Mouse (Mus musculus) heart, embryonic 15.5 days (tissue): Measurements from ENCODE around the gene Grm1. TPM values are rescaled to one million over a fixed set of nuclear protein-coding genes. Genes with fewer than 3 reads are reported as not detected.

Experiments
- ATAC-seq: fragments of 200-750 bp; cut with Nextera tagmentation; replicated peaks from 2 replicates; pipeline ENCODE4 v1.8.0; 2017; ENCODE audit warnings: low read depth, moderate TSS enrichment; ENCODE audit not compliant: insufficient number of reproducible peaks, insufficient read depth, low FRiP score
- H3K27ac ChIP-seq: fragments of 300-500 bp; sonication (generic); 2 replicates; pipeline ENCODE4 v1.5.1; 2015; ENCODE audit warnings: mild to moderate bottlenecking, inconsistent platforms
- H3K27me3 ChIP-seq: fragments of 300-500 bp; sonication (generic); 2 replicates; pipeline ENCODE4 v1.6.1; 2015; ENCODE audit warnings: inconsistent platforms
- H3K36me3 ChIP-seq: fragments of 300-500 bp; sonication (generic); 2 replicates; pipeline ENCODE4 v1.6.1; 2015; ENCODE audit warnings: mild to moderate bottlenecking, inconsistent platforms
- H3K4me1 ChIP-seq: fragments of 300-500 bp; sonication (generic); replicated peaks from 2 replicates; pipeline ENCODE4 v1.6.1; 2015; ENCODE audit warnings: inconsistent platforms
- H3K4me2 ChIP-seq: fragments of 300-500 bp; sonication (generic); 2 replicates; pipeline ENCODE4 v1.6.1; 2015; ENCODE audit warnings: inconsistent platforms, mild to moderate bottlenecking, moderate library complexity
- H3K4me3 ChIP-seq: fragments of 300-500 bp; sonication (generic); 2 replicates; pipeline ENCODE4 v1.5.1; 2015; ENCODE audit warnings: mild to moderate bottlenecking, inconsistent platforms
- H3K9ac ChIP-seq: fragments of 300-500 bp; sonication (generic); 2 replicates; pipeline ENCODE4 v1.6.1; 2015; ENCODE audit warnings: mild to moderate bottlenecking, inconsistent platforms
- H3K9me3 ChIP-seq: fragments of 300-500 bp; sonication (generic); replicated peaks from 2 replicates; pipeline ENCODE4 v1.6.1; 2016; ENCODE audit warnings: inconsistent platforms
- WGBS: fragments of 180-500 bp; shearing (Covaris S2); methylation state at CpG from one replicate; pipeline ENCODE4 v1.1.7; 2015; ENCODE audit warnings: mixed read lengths; 5-methylcytosine and 5-hydroxymethylcytosine counted together
- polyA plus RNA-seq: library from polyadenylated mRNA; unstranded; fragments of >200 nt; fragmentation: Nextera tagmentation; extraction: Ambion mirVana; gene quantifications from 2 replicates; pipeline ENCODE4 v1.2.1, GENCODE M21; 2015

The Grm1 gene
- polyA plus RNA-seq, 1 experiment from 2014 or later: 0.08 TPM

GRCm38 (mm10) chr10:10950557-10950956, 131.6 kb downstream of the Grm1 start:
- Histone ChIP-seq H3K9ac (no peak overlapping the region), H3K27ac (no peak overlapping the region), H3K4me2 (no peak overlapping the region), H3K4me1 (no peaks in the 10 kb centered on the region), H3K36me3 (no peaks in the 10 kb centered on the region), H3K27me3 (no peaks in the 10 kb centered on the region), H3K4me3 (no peak overlapping the region), H3K9me3 (no peaks in the 10 kb centered on the region)
- 77% methylated on average over 3 of the region's 3 CpGs for WGBS
- no peak for ATAC-seq

GRCm38 (mm10) chr10:10949172-10949571, 133.0 kb downstream of the Grm1 start:
- ATAC-seq: no peak
- 81% methylated on average over 3 of the region's 3 CpGs for WGBS
- Histone ChIP-seq H3K4me3 (no peak overlapping the region), H3K36me3 (no peaks in the 10 kb centered on the region), H3K27me3 (no peaks in the 10 kb centered on the region), H3K4me1 (no peaks in the 10 kb centered on the region), H3K9ac (no peak overlapping the region), H3K27ac (no peak overlapping the region), H3K9me3 (no peaks in the 10 kb centered on the region), H3K4me2 (no peak overlapping the region)

GRCm38 (mm10) chr10:10947531-10947930, 134.6 kb downstream of the Grm1 start:
- H3K9ac ChIP-seq: no peak overlapping the region
- H3K4me3 ChIP-seq: no peak overlapping the region
- H3K4me1 ChIP-seq: no peaks in the 10 kb centered on the region
- no peak overlapping the region for H3K4me2 ChIP-seq
- no peak overlapping the region for H3K27ac ChIP-seq
- no peaks in the 10 kb centered on the region for H3K9me3 ChIP-seq
- H3K36me3 ChIP-seq: no peaks in the 10 kb centered on the region
- no peaks in the 10 kb centered on the region for H3K27me3 ChIP-seq
- ATAC-seq: no peak
- WGBS: 89% methylated on average over 2 of the region's 2 CpGs

GRCm38 (mm10) chr10:10944003-10944402, 138.2 kb downstream of the Grm1 start:
- Histone ChIP-seq H3K9ac (no peak overlapping the region), H3K36me3 (no peaks in the 10 kb centered on the region), H3K4me3 (no peak overlapping the region), H3K4me1 (no peaks in the 10 kb centered on the region), H3K9me3 (no peaks in the 10 kb centered on the region), H3K27me3 (no peaks in the 10 kb centered on the region), H3K27ac (no peak overlapping the region), H3K4me2 (no peak overlapping the region)
- ATAC-seq: no peak
- WGBS: 81% methylated on average over 2 of the region's 2 CpGs

GRCm38 (mm10) chr10:10942248-10942647, 139.9 kb downstream of the Grm1 start:
- Histone ChIP-seq H3K27me3 (no peaks in the 10 kb centered on the region), H3K4me3 (no peak overlapping the region), H3K4me2 (no peak overlapping the region), H3K36me3 (no peaks in the 10 kb centered on the region), H3K9ac (no peak overlapping the region), H3K4me1 (no peaks in the 10 kb centered on the region), H3K27ac (no peak overlapping the region), H3K9me3 (no peaks in the 10 kb centered on the region)
- no peak for ATAC-seq
- WGBS: 70% methylated on average over 6 of the region's 6 CpGs

GRCm38 (mm10) chr10:10935806-10936205, 146.3 kb downstream of the Grm1 start:
- Histone ChIP-seq H3K9me3 (no peaks in the 10 kb centered on the region), H3K27ac (no peak overlapping the region), H3K9ac (no peak overlapping the region), H3K4me3 (no peak overlapping the region), H3K36me3 (no peaks in the 10 kb centered on the region), H3K27me3 (no peaks in the 10 kb centered on the region), H3K4me1 (no peaks in the 10 kb centered on the region), H3K4me2 (no peak overlapping the region)
- no peak for ATAC-seq
- 62% methylated on average over 3 of the region's 3 CpGs for WGBS

GRCm38 (mm10) chr10:10929672-10930071, 152.5 kb downstream of the Grm1 start:
- Histone ChIP-seq H3K9me3 (no peaks in the 10 kb centered on the region), H3K27ac (no peak overlapping the region), H3K4me2 (no peak overlapping the region), H3K4me1 (no peaks in the 10 kb centered on the region), H3K9ac (no peak overlapping the region), H3K4me3 (no peak overlapping the region), H3K36me3 (no peaks in the 10 kb centered on the region), H3K27me3 (no peaks in the 10 kb centered on the region)
- ATAC-seq: no peak
- 76% methylated on average over 2 of the region's 2 CpGs for WGBS

GRCm38 (mm10) chr10:10928798-10929366, 153.3 kb downstream of the Grm1 start:
- ATAC-seq: no peak
- H3K36me3 ChIP-seq: no peaks in the 10 kb centered on the region
- no peaks in the 10 kb centered on the region for H3K27me3 ChIP-seq
- 79% methylated on average over 5 of the region's 5 CpGs for WGBS
- no peaks in the 10 kb centered on the region for H3K4me1 ChIP-seq
- H3K4me3 ChIP-seq: no peak overlapping the region
- H3K9me3 ChIP-seq: no peaks in the 10 kb centered on the region
- H3K4me2 ChIP-seq: no peak overlapping the region
- H3K9ac ChIP-seq: no peak overlapping the region
- no peak overlapping the region for H3K27ac ChIP-seq

GRCm38 (mm10) chr10:10917857-10918399, 164.2 kb downstream of the Grm1 start:
- H3K4me2 ChIP-seq: no peak overlapping the region
- no peak overlapping the region for H3K9ac ChIP-seq
- 68% methylated on average over 7 of the region's 7 CpGs for WGBS
- no peaks in the 10 kb centered on the region for H3K4me1 ChIP-seq
- H3K36me3 ChIP-seq: no peaks in the 10 kb centered on the region
- no peak overlapping the region for H3K27ac ChIP-seq
- no peak overlapping the region for H3K4me3 ChIP-seq
- H3K9me3 ChIP-seq: no peaks in the 10 kb centered on the region
- H3K27me3 ChIP-seq: no peaks in the 10 kb centered on the region
- no peak for ATAC-seq

GRCm38 (mm10) chr10:10913621-10914020, 168.5 kb downstream of the Grm1 start:
- Histone ChIP-seq H3K4me1 (no peaks in the 10 kb centered on the region), H3K9ac (no peak overlapping the region), H3K27me3 (no peaks in the 10 kb centered on the region), H3K9me3 (no peaks in the 10 kb centered on the region), H3K36me3 (no peaks in the 10 kb centered on the region), H3K4me3 (no peak overlapping the region), H3K27ac (no peak overlapping the region), H3K4me2 (no peak overlapping the region)
- no peak for ATAC-seq
- 67% methylated on average over 4 of the region's 4 CpGs for WGBS

- ATAC-seq: no peak
- Histone ChIP-seq H3K4me2 (no peak overlapping the region), H3K4me1 (no peaks in the 10 kb centered on the region), H3K9me3 (no peaks in the 10 kb centered on the region), H3K9ac (no peak overlapping the region), H3K4me3 (no peak overlapping the region), H3K27ac (no peak overlapping the region), H3K36me3 (no peaks in the 10 kb centered on the region), H3K27me3 (no peaks in the 10 kb centered on the region)
- 26% methylated on average over 1 of the region's 1 CpGs for WGBS
Measured at GRCm38 (mm10) chr10:10890221-10890620, 191.9 kb downstream of the Grm1 start.

GRCm38 (mm10) chr10:10888521-10888920, 193.6 kb downstream of the Grm1 start:
- H3K9ac ChIP-seq: no peak overlapping the region

More at GRCm38 (mm10) chr10:10888521-10888920, 193.6 kb downstream of the Grm1 start:
- H3K27me3 ChIP-seq: no peaks in the 10 kb centered on the region
- no peak overlapping the region for H3K27ac ChIP-seq
- no peaks in the 10 kb centered on the region for H3K9me3 ChIP-seq
- no peak overlapping the region for H3K4me2 ChIP-seq
- WGBS: 65% methylated on average over 9 of the region's 9 CpGs
- no peak overlapping the region for H3K4me3 ChIP-seq
- H3K4me1 ChIP-seq: no peaks in the 10 kb centered on the region
- ATAC-seq: no peak
- H3K36me3 ChIP-seq: no peaks in the 10 kb centered on the region
